16 mouse cellular contexts compared by ENCODE assay signal in genomic region chr16:31047186-31047898, GRCm38 (mm10). TPM values are rescaled to one million over a fixed set of nuclear protein-coding genes. Genes with fewer than 3 reads are reported as not detected.
DNase-seq lines count a peak whose midpoint lies in the region; ATAC-seq and TF ChIP-seq lines count a peak whose summit lies in the region.
"Had no signal": no experiment of that assay in that cellular context is flagged by ENCODE, and none has a peak within 500 bp of the region (broad histone marks: within the 10 kb centered on the region; RNA-seq: fewer than 3 reads in every experiment).

No protein-coding gene starts in this region.

- no peaks in the 10 kb centered on the region for H3K9me3 ChIP-seq in embryonic facial prominence, embryonic 15.5 days (replicated peaks)
- H3K9me3 ChIP-seq: forebrain, embryonic 12.5 days; kidney, embryonic 15.5 days; lung, embryonic 15.5 days; midbrain, embryonic 13.5 days had no signal

- H3K36me3 ChIP-seq in embryonic facial prominence, embryonic 15.5 days, result no peaks in the 10 kb centered on the region
- H3K36me3 ChIP-seq: forebrain, embryonic 12.5 days; kidney, embryonic 15.5 days; lung, embryonic 15.5 days; midbrain, embryonic 13.5 days had no signal

- H3K27ac ChIP-seq in left cerebral cortex, adult 2 months, result 0 out of 2 replicates have a peak overlapping the region, but pooled peaks have one; percentile 15
- no peak overlapping the region for H3K27ac ChIP-seq in cerebellum, adult 2 months (ENCODE audit: insufficient read depth, low read length)
- peak overlapping the region; percentile 73; the same call in 1 of the 2 replicates for H3K27ac ChIP-seq in embryonic facial prominence, embryonic 15.5 days (replicated peaks)
- H3K27ac ChIP-seq: forebrain, embryonic 12.5 days; hindbrain, embryonic 14.5 days; kidney, embryonic 15.5 days; lung, embryonic 15.5 days; midbrain, embryonic 13.5 days had no signal

- WGBS in cerebellum, adult 2 months, result 32% methylated on average over 10 of the region's 10 CpGs
- 56% methylated on average over 10 of the region's 10 CpGs for WGBS in embryonic facial prominence, embryonic 15.5 days

- H3K27me3 ChIP-seq in cerebellum, adult 2 months (ENCODE audit: control insufficient read depth, insufficient read depth, low read length), result no peaks in the 10 kb centered on the region
- no peaks in the 10 kb centered on the region for H3K27me3 ChIP-seq in embryonic facial prominence, embryonic 15.5 days
- H3K27me3 ChIP-seq: forebrain, embryonic 12.5 days; kidney, embryonic 15.5 days; lung, embryonic 15.5 days; midbrain, embryonic 13.5 days had no signal

- no peak overlapping the region for H3K4me2 ChIP-seq in embryonic facial prominence, embryonic 15.5 days (replicated peaks)
- H3K4me2 ChIP-seq: forebrain, embryonic 12.5 days; hindbrain, embryonic 14.5 days; kidney, embryonic 15.5 days; liver, embryonic 11.5 days; lung, embryonic 15.5 days; midbrain, embryonic 13.5 days had no signal

- TF ChIP-seq POLR2A in cerebellum, adult 2 months (IDR thresholded peaks at IDR 0.05; ENCODE audit: borderline replicate concordance, insufficient read depth, low read length), result no peak

- ATAC-seq in embryonic facial prominence, embryonic 15.5 days (ENCODE audit: insufficient number of reproducible peaks, low FRiP score, low TSS enrichment, low read depth), result 0 out of 2 replicates have a peak, but pooled peaks have one; percentile 13
- ATAC-seq: intestine, embryonic 16.5 days; midbrain, embryonic 13.5 days had no signal

- peak; percentile 82 for DNase-seq in heart, adult 11 months
- no peak for DNase-seq in heart, adult 8-10 months (ENCODE audit: low spot score)
- DNase-seq in left cerebral cortex, adult 2 months (ENCODE audit: extremely low spot score in 1 of 2, low spot score in 2 of 2), result no peak
- DNase-seq in left cerebral cortex, adult 11 months (ENCODE audit: low spot score), result no peak
- DNase-seq in cerebellum, adult 2 months, result peak; percentile 63 to 81
- no peak for DNase-seq in gastrocnemius, adult 18-20 months (ENCODE audit: low spot score)
- DNase-seq in testis, postnatal 14 days (ENCODE audit: low spot score), result no peak
- DNase-seq: adrenal gland, adult 8-10 months had no signal

- no peak for TF ChIP-seq CTCF in left cerebral cortex, adult 2 months (IDR thresholded peaks at IDR 0.05)
- TF ChIP-seq CTCF in cerebellum, adult 2 months (IDR thresholded peaks at IDR 0.05; ENCODE audit: borderline replicate concordance, insufficient read depth, low read depth, low read length), result no peak

- intact Hi-C loops in left cerebral cortex, adult 2 months (cut with DNase I), result no loop called here

- peaks cover 19% of the 10 kb centered on the region for H3K4me1 ChIP-seq in cerebellum, adult 2 months (ENCODE audit: control insufficient read depth, insufficient read depth, low read length)
- peaks cover 23% of the 10 kb centered on the region for H3K4me1 ChIP-seq in embryonic facial prominence, embryonic 15.5 days

- no peak overlapping the region for H3K4me3 ChIP-seq in left cerebral cortex, adult 2 months
- H3K4me3 ChIP-seq in cerebellum, adult 2 months (replicated peaks; ENCODE audit: insufficient read depth, low read depth, low read length), result no peak overlapping the region
- H3K4me3 ChIP-seq in embryonic facial prominence, embryonic 15.5 days (replicated peaks), result no peak overlapping the region
- H3K4me3 ChIP-seq: forebrain, embryonic 12.5 days; kidney, embryonic 15.5 days; lung, embryonic 15.5 days; midbrain, embryonic 13.5 days had no signal

- no peak overlapping the region for H3K9ac ChIP-seq in embryonic facial prominence, embryonic 15.5 days
- H3K9ac ChIP-seq: forebrain, embryonic 12.5 days; hindbrain, embryonic 14.5 days; kidney, embryonic 15.5 days; lung, embryonic 15.5 days; midbrain, embryonic 13.5 days had no signal

RNA-seq across cellular contexts. Expression of gene Xxylt1, which starts 33.9 kb away (rescaled TPM):
- total RNA-seq in heart, adult 8-10 months (2022), result 10 to 100 TPM; 10.3 to 12.9 (median 12.5) TPM
- 10 to 100 TPM; 19.4 to 21.9 TPM for total RNA-seq in left cerebral cortex, adult 2 months (2021)
- 20.7 and 22.4 TPM in 2 replicates for polyA plus RNA-seq in cerebellum, adult 2 months (2012; rRNA removed)
- polyA plus RNA-seq in embryonic facial prominence, embryonic 15.5 days (2015; fragmentation: Nextera tagmentation; extraction: Ambion mirVana), result 18.3 and 18.7 TPM in 2 replicates
- total RNA-seq in gastrocnemius, adult 18-20 months (2021), result 1 to 10 TPM; 2.6 to 4.1 TPM

Comparison
In these comparisons a context has a peak if more than half of its experiments do, and no peak if none do; other contexts are left out.
1. DNase-seq: peak in heart, adult 11 months (single experiment) and cerebellum, adult 2 months (2 of 2); none in heart, adult 8-10 months (single experiment), left cerebral cortex, adult 2 months (0 of 2), left cerebral cortex, adult 11 months (single experiment), gastrocnemius, adult 18-20 months (single experiment) and testis, postnatal 14 days (single experiment).